Mouse (Mus musculus) embryonic fibroblast, embryonic 13.5 days (primary cell): Measurements from ENCODE around the gene Ambra1.

Source experiments
- CTCF ChIP-seq: IDR thresholded peaks from 2 replicates; pipeline ENCODE4 v1.5.1; 2011; ENCODE audit warnings: mild to moderate bottlenecking, control low read depth, low read length, moderate library complexity, borderline replicate concordance; ENCODE audit not compliant: insufficient read depth
- POLR2A ChIP-seq: IDR thresholded peaks from 2 replicates; pipeline ENCODE4 v1.6.1; 2011; ENCODE audit warnings: low read depth, mild to moderate bottlenecking, control low read depth, low read length, moderate library complexity

GRCm38 (mm10) chr2:91934826-91935525 lies 205.0 kb downstream of the Ambra1 start:
- TF ChIP-seq POLR2A (no peak), CTCF (no peak)
